Mouse (Mus musculus) midbrain, embryonic 12.5 days (tissue): ENCODE data around the gene Pcsk5. TPM values are rescaled to one million over a fixed set of nuclear protein-coding genes. Genes with fewer than 3 reads are reported as not detected.

Source experiments
- ATAC-seq: fragments of 200-750 bp; cut with Nextera tagmentation; 2 replicates; pipeline ENCODE4 v1.8.0; 2017; ENCODE audit warnings: low read depth, moderate TSS enrichment, moderate library complexity; ENCODE audit not compliant: low FRiP score
- H3K27ac ChIP-seq: fragments of 300-500 bp; sonication (generic); replicated peaks from 2 replicates; pipeline ENCODE4 v1.5.1; 2016; ENCODE audit warnings: mild to moderate bottlenecking
- H3K27me3 ChIP-seq: fragments of 300-500 bp; sonication (generic); 2 replicates; pipeline ENCODE4 v1.6.1; 2016; ENCODE audit warnings: mild to moderate bottlenecking
- H3K36me3 ChIP-seq: fragments of 300-500 bp; sonication (generic); 2 replicates; pipeline ENCODE4 v1.6.1; 2016
- H3K4me1 ChIP-seq: fragments of 300-500 bp; sonication (generic); 2 replicates; pipeline ENCODE4 v1.6.1; 2016
- H3K4me2 ChIP-seq: fragments of 300-500 bp; sonication (generic); replicated peaks from 2 replicates; pipeline ENCODE4 v1.6.1; 2016; ENCODE audit warnings: mild to moderate bottlenecking, moderate library complexity
- H3K4me3 ChIP-seq: fragments of 300-500 bp; sonication (generic); 2 replicates; pipeline ENCODE4 v1.5.1; 2016; ENCODE audit warnings: mild to moderate bottlenecking
- H3K9ac ChIP-seq: fragments of 300-500 bp; sonication (generic); replicated peaks from 2 replicates; pipeline ENCODE4 v1.6.1; 2016; ENCODE audit warnings: mild to moderate bottlenecking, moderate library complexity
- H3K9me3 ChIP-seq: fragments of 300-500 bp; sonication (generic); 2 replicates; pipeline ENCODE4 v1.6.1; 2016; ENCODE audit warnings: mild to moderate bottlenecking
- WGBS: fragments of 180-500 bp; shearing (Covaris S2); methylation state at CpG from one replicate; pipeline ENCODE4 v1.1.7; 2016; 5-methylcytosine and 5-hydroxymethylcytosine counted together
- polyA plus RNA-seq: library from polyadenylated mRNA; unstranded; fragments of >200 nt; fragmentation: Nextera tagmentation; extraction: Ambion mirVana; gene quantifications from 2 replicates; pipeline ENCODE4 v1.2.1, GENCODE M21; 2016

Gene Pcsk5
- polyA plus RNA-seq, 1 experiment from 2014 or later: 12.1 TPM

- peak overlapping the region; percentile 85 for H3K4me2 ChIP-seq
- H3K4me3 ChIP-seq: peak overlapping the region; percentile 72
- H3K27ac ChIP-seq: no peak overlapping the region
- no peaks in the 10 kb centered on the region for H3K9me3 ChIP-seq
- H3K9ac ChIP-seq: peak overlapping the region; percentile 70; the same call in 1 of the 2 replicates
- no peaks in the 10 kb centered on the region for H3K36me3 ChIP-seq
- ATAC-seq: no peak
- 0% methylated on average over 28 of the region's 28 CpGs for WGBS
- peaks cover 26% of the 10 kb centered on the region for H3K27me3 ChIP-seq
- H3K4me1 ChIP-seq: peaks cover 19% of the 10 kb centered on the region
Observed at GRCm38 (mm10) chr19:17835681-17836565, 1.5 kb downstream of the Pcsk5 start.

GRCm38 (mm10) chr19:17834894-17835293 lies 2.5 kb downstream of the Pcsk5 start:
- no peak overlapping the region for H3K27ac ChIP-seq
- no peak overlapping the region for H3K4me3 ChIP-seq
- no peak for ATAC-seq
- H3K4me1 ChIP-seq: peaks cover 19% of the 10 kb centered on the region
- no peaks in the 10 kb centered on the region for H3K9me3 ChIP-seq
- H3K27me3 ChIP-seq: peaks cover 26% of the 10 kb centered on the region
- H3K4me2 ChIP-seq: no peak overlapping the region
- H3K36me3 ChIP-seq: no peaks in the 10 kb centered on the region
- H3K9ac ChIP-seq: no peak overlapping the region

- Histone ChIP-seq H3K27ac (no peak overlapping the region), H3K4me2 (no peak overlapping the region), H3K9me3 (no peaks in the 10 kb centered on the region), H3K4me3 (no peak overlapping the region), H3K4me1 (peaks cover 11% of the 10 kb centered on the region), H3K9ac (no peak overlapping the region), H3K36me3 (no peaks in the 10 kb centered on the region), H3K27me3 (peaks cover 12% of the 10 kb centered on the region)
- WGBS: 95% methylated on average over 2 of the region's 2 CpGs
- ATAC-seq: no peak
Observed at GRCm38 (mm10) chr19:17831376-17831775, 6.1 kb downstream of the Pcsk5 start.

DNA sequence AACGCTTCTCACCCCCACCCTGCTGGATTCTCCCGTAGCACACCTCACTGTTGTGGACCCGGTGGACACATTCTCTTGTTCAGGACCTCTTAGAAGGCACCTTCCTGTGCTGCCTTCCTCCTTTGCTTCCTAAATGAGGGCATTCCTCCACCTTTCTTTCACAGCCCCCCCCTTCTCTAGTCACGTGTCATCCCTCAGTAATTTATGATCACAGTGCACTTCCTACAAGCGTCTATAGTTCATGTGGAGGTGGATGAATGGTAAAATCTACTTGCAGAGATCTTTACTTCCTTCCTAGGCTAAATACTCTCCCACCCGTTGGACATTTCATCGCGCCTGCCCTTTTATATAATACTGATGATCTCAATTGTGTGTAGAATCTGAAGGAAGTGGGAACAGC lies 9.0 kb downstream of the Pcsk5 start:
- WGBS: 90% methylated on average over 8 of the region's 8 CpGs
- H3K9ac ChIP-seq: no peak overlapping the region
- no peak overlapping the region for H3K4me2 ChIP-seq
- H3K4me1 ChIP-seq: no peaks in the 10 kb centered on the region
- H3K36me3 ChIP-seq: no peaks in the 10 kb centered on the region
- no peaks in the 10 kb centered on the region for H3K27me3 ChIP-seq
- no peak overlapping the region for H3K27ac ChIP-seq
- ATAC-seq: no peak
- no peak overlapping the region for H3K4me3 ChIP-seq
- H3K9me3 ChIP-seq: no peaks in the 10 kb centered on the region

GRCm38 (mm10) chr19:17826694-17827093 lies 10.7 kb downstream of the Pcsk5 start:
- Histone ChIP-seq H3K27me3 (no peaks in the 10 kb centered on the region), H3K4me2 (no peak overlapping the region), H3K4me1 (no peaks in the 10 kb centered on the region), H3K9ac (no peak overlapping the region), H3K4me3 (no peak overlapping the region), H3K9me3 (no peaks in the 10 kb centered on the region), H3K27ac (no peak overlapping the region), H3K36me3 (no peaks in the 10 kb centered on the region)
- no peak for ATAC-seq
- WGBS: 67% methylated on average over 3 of the region's 3 CpGs

GRCm38 (mm10) chr19:17820046-17820445 lies 17.4 kb downstream of the Pcsk5 start:
- ATAC-seq: no peak
- no peak overlapping the region for H3K27ac ChIP-seq
- H3K4me3 ChIP-seq: no peak overlapping the region
- no peaks in the 10 kb centered on the region for H3K27me3 ChIP-seq
- H3K4me1 ChIP-seq: no peaks in the 10 kb centered on the region
- whole genome bisulfite sequencing: 95% methylated on average over 2 of the region's 2 CpGs
- H3K9ac ChIP-seq: no peak overlapping the region
- H3K4me2 ChIP-seq: no peak overlapping the region
- no peaks in the 10 kb centered on the region for H3K9me3 ChIP-seq
- H3K36me3 ChIP-seq: no peaks in the 10 kb centered on the region

GRCm38 (mm10) chr19:17819081-17819480 lies 18.4 kb downstream of the Pcsk5 start:
- no peak for ATAC-seq
- Histone ChIP-seq H3K9me3 (no peaks in the 10 kb centered on the region), H3K27ac (no peak overlapping the region), H3K36me3 (no peaks in the 10 kb centered on the region), H3K27me3 (no peaks in the 10 kb centered on the region), H3K4me2 (no peak overlapping the region), H3K4me3 (no peak overlapping the region), H3K4me1 (no peaks in the 10 kb centered on the region), H3K9ac (no peak overlapping the region)
- WGBS: 85% methylated on average over 5 of the region's 5 CpGs

DNA sequence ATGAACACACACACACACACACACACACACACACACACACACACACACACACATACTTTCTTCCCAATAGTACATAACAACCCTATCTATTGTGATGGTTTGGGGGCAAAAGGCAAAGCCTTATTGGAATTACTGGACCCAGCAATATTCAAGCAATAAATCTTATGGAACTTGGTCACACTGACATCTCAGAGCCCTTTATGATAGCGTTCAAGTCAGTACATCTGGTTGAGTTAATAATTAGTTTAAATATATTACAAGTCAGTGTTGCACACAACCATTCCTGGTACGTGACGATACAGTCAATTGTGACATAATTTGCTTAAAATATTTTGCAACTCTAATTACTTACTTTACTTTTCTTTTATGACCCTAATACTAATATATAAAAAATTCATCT lies 22.4 kb downstream of the Pcsk5 start:
- H3K27ac ChIP-seq: no peak overlapping the region
- H3K36me3 ChIP-seq: no peaks in the 10 kb centered on the region
- no peak for ATAC-seq
- no peaks in the 10 kb centered on the region for H3K9me3 ChIP-seq
- H3K4me2 ChIP-seq: no peak overlapping the region
- H3K27me3 ChIP-seq: no peaks in the 10 kb centered on the region
- peaks cover 3% of the 10 kb centered on the region; the same call in 1 of the 2 replicates for H3K4me1 ChIP-seq
- no peak overlapping the region for H3K9ac ChIP-seq
- WGBS: 99% methylated on average over 3 of the region's 3 CpGs
- no peak overlapping the region for H3K4me3 ChIP-seq

DNA sequence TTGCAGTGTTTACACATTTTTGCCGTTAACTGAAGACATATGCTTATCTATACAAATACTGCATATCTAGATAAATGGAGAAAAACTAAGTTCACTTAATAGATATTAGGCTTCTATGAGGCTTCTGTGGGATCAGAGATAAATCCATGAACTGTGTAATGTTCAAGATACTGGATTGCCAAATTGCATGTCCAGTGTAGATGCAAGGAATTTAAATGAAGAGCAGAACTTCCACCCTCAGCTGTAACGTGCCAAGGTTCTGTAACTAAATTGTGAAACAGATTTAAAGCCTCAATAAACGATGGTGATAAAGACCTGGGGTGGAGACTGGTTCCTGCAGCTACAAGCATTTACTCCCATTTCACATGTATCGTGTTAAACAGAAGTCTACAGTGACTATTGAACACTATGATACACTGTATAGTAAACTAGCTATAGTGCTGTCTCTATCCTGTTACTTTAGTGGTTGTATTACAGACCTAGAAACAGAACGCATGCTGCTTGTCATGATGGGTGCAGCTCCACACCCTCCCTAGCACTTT lies 23.9 kb downstream of the Pcsk5 start:
- peaks cover 3% of the 10 kb centered on the region; the same call in 1 of the 2 replicates for H3K4me1 ChIP-seq
- no peak overlapping the region for H3K4me2 ChIP-seq
- no peak overlapping the region for H3K4me3 ChIP-seq
- H3K9ac ChIP-seq: no peak overlapping the region
- H3K27me3 ChIP-seq: no peaks in the 10 kb centered on the region
- no peak for ATAC-seq
- WGBS: 90% methylated on average over 5 of the region's 5 CpGs
- no peak overlapping the region for H3K27ac ChIP-seq
- no peaks in the 10 kb centered on the region for H3K36me3 ChIP-seq
- H3K9me3 ChIP-seq: no peaks in the 10 kb centered on the region

- Histone ChIP-seq H3K4me3 (no peak overlapping the region), H3K27me3 (no peaks in the 10 kb centered on the region), H3K4me2 (no peak overlapping the region), H3K4me1 (peaks cover 3% of the 10 kb centered on the region; the same call in 1 of the 2 replicates), H3K9me3 (no peaks in the 10 kb centered on the region), H3K36me3 (no peaks in the 10 kb centered on the region), H3K9ac (no peak overlapping the region), H3K27ac (no peak overlapping the region)
- WGBS: 63% methylated on average over 7 of the region's 7 CpGs
- ATAC-seq: no peak
Observed at GRCm38 (mm10) chr19:17812661-17813060, 24.8 kb downstream of the Pcsk5 start.

GRCm38 (mm10) chr19:17806626-17807025 lies 30.8 kb downstream of the Pcsk5 start:
- Histone ChIP-seq H3K4me2 (no peak overlapping the region), H3K9me3 (no peaks in the 10 kb centered on the region), H3K4me3 (no peak overlapping the region), H3K27me3 (no peaks in the 10 kb centered on the region), H3K9ac (no peak overlapping the region), H3K4me1 (no peaks in the 10 kb centered on the region), H3K27ac (no peak overlapping the region), H3K36me3 (no peaks in the 10 kb centered on the region)
- 87% methylated on average over 5 of the region's 5 CpGs for WGBS
- no peak for ATAC-seq

- ATAC-seq: no peak
- no peaks in the 10 kb centered on the region for H3K27me3 ChIP-seq
- 88% methylated on average over 1 of the region's 1 CpGs for WGBS
- no peak overlapping the region for H3K27ac ChIP-seq
- no peaks in the 10 kb centered on the region for H3K9me3 ChIP-seq
- H3K4me2 ChIP-seq: no peak overlapping the region
- no peaks in the 10 kb centered on the region for H3K36me3 ChIP-seq
- no peak overlapping the region for H3K4me3 ChIP-seq
- no peak overlapping the region for H3K9ac ChIP-seq
- no peaks in the 10 kb centered on the region for H3K4me1 ChIP-seq
Observed at GRCm38 (mm10) chr19:17800798-17801197, 36.6 kb downstream of the Pcsk5 start.
